Mouse (Mus musculus): ENCODE measurements at regions not wholly inside any gene's neighbourhood (a gene's known extent, or its start where the extent isn't known, plus 50 kb on each side); places are given as distances from the start of the nearest gene placed in this dataset.

DNA sequence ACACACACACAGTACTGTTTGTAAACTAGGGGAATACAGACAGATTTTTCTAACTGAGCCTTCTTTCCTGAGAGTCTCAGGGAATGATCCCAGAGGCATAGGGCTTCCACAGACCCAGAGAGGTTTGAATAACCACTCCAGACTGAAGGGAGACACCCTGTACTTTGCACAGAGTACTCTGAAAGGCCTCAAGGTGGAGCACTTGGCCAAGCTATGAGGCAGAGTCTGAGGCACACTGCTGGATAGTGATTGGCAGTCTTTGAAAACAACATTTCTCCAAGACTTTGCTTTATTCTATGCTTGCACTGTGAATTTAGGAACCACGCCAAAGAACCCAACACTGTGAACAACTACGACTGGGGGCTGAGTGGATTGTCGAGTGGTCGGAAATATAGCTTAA, 192.1 kb upstream of the Fam241a start:
- Histone ChIP-seq H3K9me3 (replicated peaks; ENCODE audit: low read length) (no peaks in the 10 kb centered on the region), H3K79me2 (replicated peaks; ENCODE audit: control insufficient read depth, extremely low read depth, insufficient read depth, poor library complexity, severe bottlenecking) (no peaks in the 10 kb centered on the region), H3K27me3 (replicated peaks) (no peaks in the 10 kb centered on the region), H3K4me3 (replicated peaks in 1 of 3; ENCODE audit: low read depth in 2 of 3, low read length in 2 of 3, poor library complexity in 1 of 3) (no peak overlapping the region), H3K4me1 (ENCODE audit: control insufficient read depth in 1 of 2, insufficient read depth in 2 of 2) (no peaks in the 10 kb centered on the region), H3K36me3 (replicated peaks in 1 of 2; ENCODE audit: control insufficient read depth in 1 of 2, insufficient read depth in 1 of 2, low read length in 1 of 2) (no peaks in the 10 kb centered on the region), H3K4me2 (ENCODE audit: insufficient read depth, low read depth, poor library complexity, severe bottlenecking) (no peak overlapping the region), H3K27ac (ENCODE audit: insufficient read depth, low read depth) (no peak overlapping the region), H3K9ac (ENCODE audit: insufficient read depth, low read depth) (no peak overlapping the region)
- in situ Hi-C loops (cut with MboI; ENCODE audit: low pct_ligation_motif_present, low pct_unique_long_range_greater_than_20kb, low sequenced_read_pairs): no loop called here
- peak; percentile 61 for DNase-seq (ENCODE audit: extremely low read depth)
- TF ChIP-seq MYC (IDR thresholded peaks at IDR 0.05; ENCODE audit: low read depth, low read length): no peak
- TF ChIP-seq MXI1 (IDR thresholded peaks at IDR 0.05; ENCODE audit: low read depth, low read length): no peak
- no peak for TF ChIP-seq TBP (conservative IDR thresholded peaks at IDR 0.05; ENCODE audit: low read depth, low read length)
- TF ChIP-seq GABPA (IDR thresholded peaks at IDR 0.05; ENCODE audit: insufficient replicate concordance, low read depth, low read length): no peak
- no peak for TF ChIP-seq SIN3A (IDR thresholded peaks at IDR 0.05; ENCODE audit: low read length)
- TF ChIP-seq SMC3 (IDR thresholded peaks at IDR 0.05; ENCODE audit: low read depth, low read length): peak; percentile 45
- TF ChIP-seq POLR2AphosphoS2 (IDR thresholded peaks at IDR 0.05; ENCODE audit: low read depth, low read length): no peak
- TF ChIP-seq EP300 (IDR thresholded peaks at IDR 0.05; ENCODE audit: low read length): no peak
- no peak for TF ChIP-seq E2F4 (IDR thresholded peaks at IDR 0.05; ENCODE audit: insufficient replicate concordance, low read depth, low read length)
- peak; percentile 34 to 70; a peak in 3 of 4 replicates for TF ChIP-seq CTCF (conservative IDR thresholded peaks at IDR 0.05 in 1 of 2, IDR thresholded peaks at IDR 0.05 in 1 of 2; ENCODE audit: low read depth in 2 of 2, low read length in 2 of 2)
- TF ChIP-seq RAD21 (IDR thresholded peaks at IDR 0.05; ENCODE audit: low read depth, low read length): peak; percentile 79
- dilution Hi-C loops (cut with MboI; ENCODE audit: extremely low pct_ligation_motif_present, extremely low pct_unique_long_range_greater_than_20kb, low sequenced_read_pairs): no loop called here

DNA sequence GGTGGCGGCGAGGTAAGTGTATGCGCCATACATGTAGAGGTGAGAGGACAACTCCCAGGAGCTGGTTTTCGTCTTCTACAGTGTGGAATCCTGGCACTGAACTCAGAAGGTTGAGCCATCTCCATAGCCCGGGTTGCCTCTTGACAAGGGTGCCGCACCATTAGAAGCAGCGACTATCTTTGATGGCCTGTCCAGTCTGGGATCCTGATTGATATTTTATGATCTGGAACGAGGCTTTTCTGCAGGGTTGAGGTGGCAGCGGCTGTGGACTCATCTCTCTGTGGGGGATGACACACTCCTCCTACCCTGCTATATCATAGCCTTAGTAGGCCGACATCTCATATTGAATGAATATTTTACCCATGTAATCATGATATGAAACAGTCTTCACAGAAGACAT, 191.0 kb upstream of the Fam241a start:
- dilution Hi-C loops (cut with MboI; ENCODE audit: extremely low pct_ligation_motif_present, extremely low pct_unique_long_range_greater_than_20kb, low sequenced_read_pairs): no loop called here

More for the DNA sequence above, 191.0 kb upstream of the Fam241a start:
- Histone ChIP-seq H3K4me1 (ENCODE audit: control insufficient read depth in 1 of 2, insufficient read depth in 2 of 2) (no peaks in the 10 kb centered on the region), H3K79me2 (replicated peaks; ENCODE audit: control insufficient read depth, extremely low read depth, insufficient read depth, poor library complexity, severe bottlenecking) (no peaks in the 10 kb centered on the region), H3K4me2 (ENCODE audit: insufficient read depth, low read depth, poor library complexity, severe bottlenecking) (no peak overlapping the region), H3K9ac (ENCODE audit: insufficient read depth, low read depth) (no peak overlapping the region), H3K27me3 (replicated peaks) (no peaks in the 10 kb centered on the region), H3K4me3 (replicated peaks in 1 of 3; ENCODE audit: low read depth in 2 of 3, low read length in 2 of 3, poor library complexity in 1 of 3) (no peak overlapping the region), H3K36me3 (replicated peaks in 1 of 2; ENCODE audit: control insufficient read depth in 1 of 2, insufficient read depth in 1 of 2, low read length in 1 of 2) (no peaks in the 10 kb centered on the region), H3K27ac (ENCODE audit: insufficient read depth, low read depth) (no peak overlapping the region), H3K9me3 (replicated peaks; ENCODE audit: low read length) (no peaks in the 10 kb centered on the region)
- in situ Hi-C loops (cut with MboI; ENCODE audit: low pct_ligation_motif_present, low pct_unique_long_range_greater_than_20kb, low sequenced_read_pairs): no loop called here
- DNase-seq (ENCODE audit: extremely low read depth): no peak
- TF ChIP-seq TBP (conservative IDR thresholded peaks at IDR 0.05; ENCODE audit: low read depth, low read length) (no peak), PAX5 (IDR thresholded peaks at IDR 0.05; ENCODE audit: low read length) (no peak), SMC3 (IDR thresholded peaks at IDR 0.05; ENCODE audit: low read depth, low read length) (no peak), MEF2A (IDR thresholded peaks at IDR 0.05; ENCODE audit: borderline replicate concordance, low read depth, low read length) (no peak), BHLHE40 (IDR thresholded peaks at IDR 0.05; ENCODE audit: low read depth, low read length) (no peak), E2F4 (IDR thresholded peaks at IDR 0.05; ENCODE audit: insufficient replicate concordance, low read depth, low read length) (no peak), JUND (conservative IDR thresholded peaks at IDR 0.05; ENCODE audit: low read depth, low read length) (no peak), POLR2AphosphoS2 (IDR thresholded peaks at IDR 0.05; ENCODE audit: low read depth, low read length) (no peak), NELFE (IDR thresholded peaks at IDR 0.05; ENCODE audit: low read depth, low read length) (no peak), MXI1 (IDR thresholded peaks at IDR 0.05; ENCODE audit: low read depth, low read length) (no peak), KAT2A (IDR thresholded peaks at IDR 0.05; ENCODE audit: insufficient replicate concordance, low read length) (no peak), CHD1 (IDR thresholded peaks at IDR 0.05; ENCODE audit: low read depth, low read length) (no peak), TCF12 (IDR thresholded peaks at IDR 0.05; ENCODE audit: low read depth, low read length) (no peak), ZKSCAN1 (IDR thresholded peaks at IDR 0.05; ENCODE audit: borderline replicate concordance, low read depth, low read length) (no peak), EP300 (IDR thresholded peaks at IDR 0.05; ENCODE audit: low read length) (no peak), ZNF384 (IDR thresholded peaks at IDR 0.05; ENCODE audit: low read depth, low read length) (no peak), HCFC1 (IDR thresholded peaks at IDR 0.05; ENCODE audit: low read depth, low read length) (no peak), IRF4 (IDR thresholded peaks at IDR 0.05; ENCODE audit: low read depth, low read length) (no peak), GABPA (IDR thresholded peaks at IDR 0.05; ENCODE audit: insufficient replicate concordance, low read depth, low read length) (no peak), ETS1 (conservative IDR thresholded peaks at IDR 0.05; ENCODE audit: low read depth, low read length) (no peak)
